Mouse (Mus musculus) left cerebral cortex, adult 2 months (tissue): ENCODE results near the gene Ahnak. TPM values are rescaled to one million over a fixed set of nuclear protein-coding genes. Genes with fewer than 3 reads are reported as not detected.
A peak's percentile ranks its signal among the peaks of the same experiment; 100 is the strongest.
"Not testable (repeated sequence)": the region's sequence is repeated elsewhere in the genome, so short reads cannot be mapped to it uniquely, and the experiment has no call there.

Experiments used
- DNase-seq, 2 experiments: peaks; one replicate each; pipeline ENCODE4 v3.0.0; 2021 to 2022; ENCODE audit warnings: low spot score in 2 of 2, mixed read lengths in 1 of 2; ENCODE audit errors: extremely low spot score in 1 of 2
- H3K27ac ChIP-seq: fragments of 200-600 bp; 2 replicates; pipeline ENCODE4 v1.8.1; 2022
- H3K4me3 ChIP-seq: fragments of 200-600 bp; 2 replicates; pipeline ENCODE4 v1.8.1; 2022
- CTCF ChIP-seq: fragments of 200-600 bp; IDR thresholded peaks from 2 replicates; pipeline ENCODE4 v1.8.1; 2022; ENCODE audit warnings: antibody characterized with exemption, mild to moderate bottlenecking, moderate library complexity
- intact Hi-C: fragments of 180-260 bp; cut with DNase I; formaldehyde crosslinking; loops from one replicate; pipeline ENCODE4 v1.15.1; 2025
- total RNA-seq, 2 experiments: library from RNA; stranded (reverse); gene quantifications; 2 replicates each; pipeline ENCODE4 v1.2.3; 2021

Ahnak gene
- total RNA-seq, 2 experiments from 2014 or later = 22.5 to 32.2 TPM

GRCm38 (mm10) chr19:8952241-8952640, 36.8 kb upstream of the Ahnak start:
- intact Hi-C loops = loop anchor here (1.0 kb wide), 1 partner anchor 9 kb away; no protein-coding TSS in a partner anchor
- Histone ChIP-seq H3K4me3 (no peak overlapping the region), H3K27ac (peak overlapping the region; percentile 64; the same call in 1 of the 2 replicates)
- TF ChIP-seq CTCF = no peak
- no peak for DNase-seq

DNA sequence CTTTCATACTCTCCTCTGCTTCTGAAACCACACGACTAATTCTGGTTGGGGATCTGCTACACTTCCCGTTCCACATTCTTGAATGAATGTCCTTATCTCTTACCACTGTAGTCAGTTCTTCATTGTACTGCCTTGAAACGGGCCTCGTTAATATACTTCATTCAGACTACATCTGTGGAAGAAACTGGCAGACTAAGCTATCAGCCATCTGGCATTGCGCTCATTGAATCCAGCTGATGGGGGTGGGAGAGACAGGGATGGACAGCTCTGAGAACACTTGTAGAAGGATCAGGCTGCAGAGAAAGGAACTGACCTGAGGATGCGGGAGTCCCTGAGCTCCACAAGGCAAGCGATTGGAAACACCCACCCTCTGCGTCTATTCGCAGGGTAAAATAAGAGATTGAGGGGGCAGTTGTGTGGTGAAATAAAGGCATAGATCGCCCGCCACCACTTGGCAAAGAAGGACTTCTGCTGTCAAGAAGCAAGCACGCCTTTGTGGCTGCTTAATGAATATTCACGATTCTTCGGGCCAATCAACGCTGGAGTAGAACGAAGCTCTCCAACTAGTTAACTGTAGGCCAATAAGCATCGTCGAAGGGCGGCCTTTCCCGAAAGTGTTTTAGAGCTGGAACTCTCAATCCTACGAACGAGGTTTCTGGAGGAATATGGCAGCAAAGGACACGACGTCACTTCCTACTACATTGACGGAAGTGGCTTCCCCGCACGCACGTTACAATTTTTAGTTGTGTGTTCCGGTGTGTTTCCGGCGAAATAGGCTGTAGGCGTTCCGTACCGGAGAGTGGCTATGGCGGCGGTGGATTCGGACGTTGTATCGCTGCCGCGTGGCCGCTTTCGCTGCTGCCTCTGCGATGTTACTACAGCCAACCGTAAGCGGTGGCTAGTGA, 35.7 kb upstream of the Ahnak start, which contains the start of gene Tut1:
TSS of gene Tut1 (plus strand) at position 713 of the 905 bp plus-strand sequence.
- H3K27ac ChIP-seq = peak within 1 kb of the TSS; percentile 76
- intact Hi-C loops = loop anchor here (1.0 kb wide), 1 partner anchor 13 kb away; no protein-coding TSS in a partner anchor
- no peak; the same call in 1 of the 2 replicates for TF ChIP-seq CTCF
- H3K4me3 ChIP-seq = peak within 1 kb of the TSS; percentile 88
- peak; percentile 93 to 95 for DNase-seq

DNA sequence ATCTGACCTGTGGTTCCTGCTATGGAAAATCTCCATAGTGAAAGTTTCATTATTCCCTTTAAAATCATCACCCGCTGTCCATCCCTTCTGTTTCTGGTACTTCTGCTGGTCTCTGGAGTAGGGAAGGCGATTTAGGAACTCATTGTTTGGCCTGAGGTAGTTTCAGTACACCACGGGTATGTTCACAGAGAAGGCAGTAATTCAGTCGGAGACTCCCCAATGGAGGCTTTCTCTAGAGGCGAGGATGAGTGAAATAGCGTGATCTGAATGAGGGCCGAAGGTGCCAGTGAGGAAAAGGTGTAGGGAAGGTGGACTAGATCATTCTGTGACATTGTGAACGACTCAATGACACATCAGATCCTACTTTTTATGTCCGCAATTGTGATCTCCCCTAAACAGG, 34.9 kb upstream of the Ahnak start:
- no peak for TF ChIP-seq CTCF
- intact Hi-C loops = no loop called here
- peak overlapping the region; percentile 76 for H3K27ac ChIP-seq
- no peak for DNase-seq
- H3K4me3 ChIP-seq = peak overlapping the region; percentile 88

DNA sequence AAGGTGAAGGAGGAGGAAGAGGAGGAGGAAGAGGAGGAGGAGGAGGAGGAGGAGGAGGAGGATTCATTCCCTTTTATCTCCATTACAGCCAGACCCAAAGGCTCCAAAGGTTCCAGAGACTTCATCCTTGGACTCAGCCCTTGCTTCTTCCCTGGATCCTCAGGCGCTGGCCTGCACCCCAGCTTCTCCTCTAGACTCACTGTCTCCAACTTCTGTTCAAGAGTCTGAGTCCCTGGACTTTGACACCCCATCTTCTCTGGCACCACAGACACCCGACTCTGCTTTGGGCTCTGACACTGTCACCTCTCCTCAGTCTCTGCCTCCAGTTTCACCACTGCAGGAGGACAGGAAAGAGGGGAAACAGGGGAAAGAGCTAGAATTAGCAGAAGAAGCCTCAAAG, 26.8 kb upstream of the Ahnak start:
- peak overlapping the region; percentile 81 for H3K27ac ChIP-seq
- H3K4me3 ChIP-seq = no peak overlapping the region
- no peak for DNase-seq
- TF ChIP-seq CTCF = no peak
- intact Hi-C loops = loop anchor here (5.0 kb wide), 1 partner anchor 120 kb away; no protein-coding TSS in a partner anchor

GRCm38 (mm10) chr19:8965075-8965474, 24.0 kb upstream of the Ahnak start:
- intact Hi-C loops = no loop called here
- no peak for TF ChIP-seq CTCF
- H3K27ac ChIP-seq = no peak overlapping the region
- H3K4me3 ChIP-seq = no peak overlapping the region
- DNase-seq = no peak

- H3K27ac ChIP-seq = peak overlapping the region; percentile 91
- intact Hi-C loops = loop anchor here (1.0 kb wide), 1 partner anchor 12 kb away; the partner anchor contains the start of gene Tut1
- DNase-seq = no peak
- peak overlapping the region; percentile 80 for H3K4me3 ChIP-seq
- no peak for TF ChIP-seq CTCF
These were observed 23.3 kb upstream of the Ahnak start for GRCm38 (mm10) chr19:8965771-8966170.

DNA sequence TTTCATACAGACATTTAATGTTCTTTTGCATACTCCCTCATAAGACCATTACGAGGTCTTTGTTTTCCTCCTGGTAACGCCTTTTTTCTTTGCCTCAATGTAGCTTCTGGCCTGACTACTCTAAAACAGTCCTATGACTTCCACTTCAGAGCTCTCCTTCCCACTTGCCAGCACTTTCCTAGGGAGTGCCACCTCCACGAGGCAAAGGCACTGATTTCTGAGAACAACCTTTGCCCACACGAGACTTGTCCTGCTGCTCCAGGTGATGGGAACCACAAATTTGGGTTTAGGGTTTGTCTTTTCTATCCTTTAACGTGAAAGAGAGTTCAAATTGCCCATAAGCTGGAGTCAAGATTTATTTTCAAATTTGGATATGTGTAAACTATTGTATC, 22.9 kb upstream of the Ahnak start:
- Histone ChIP-seq H3K4me3 (peak overlapping the region; percentile 80), H3K27ac (peak overlapping the region; percentile 91)
- TF ChIP-seq CTCF = no peak
- intact Hi-C loops = loop anchor here (1.0 kb wide), 1 partner anchor 13 kb away; the partner anchor contains the start of gene Tut1
- no peak for DNase-seq

DNA sequence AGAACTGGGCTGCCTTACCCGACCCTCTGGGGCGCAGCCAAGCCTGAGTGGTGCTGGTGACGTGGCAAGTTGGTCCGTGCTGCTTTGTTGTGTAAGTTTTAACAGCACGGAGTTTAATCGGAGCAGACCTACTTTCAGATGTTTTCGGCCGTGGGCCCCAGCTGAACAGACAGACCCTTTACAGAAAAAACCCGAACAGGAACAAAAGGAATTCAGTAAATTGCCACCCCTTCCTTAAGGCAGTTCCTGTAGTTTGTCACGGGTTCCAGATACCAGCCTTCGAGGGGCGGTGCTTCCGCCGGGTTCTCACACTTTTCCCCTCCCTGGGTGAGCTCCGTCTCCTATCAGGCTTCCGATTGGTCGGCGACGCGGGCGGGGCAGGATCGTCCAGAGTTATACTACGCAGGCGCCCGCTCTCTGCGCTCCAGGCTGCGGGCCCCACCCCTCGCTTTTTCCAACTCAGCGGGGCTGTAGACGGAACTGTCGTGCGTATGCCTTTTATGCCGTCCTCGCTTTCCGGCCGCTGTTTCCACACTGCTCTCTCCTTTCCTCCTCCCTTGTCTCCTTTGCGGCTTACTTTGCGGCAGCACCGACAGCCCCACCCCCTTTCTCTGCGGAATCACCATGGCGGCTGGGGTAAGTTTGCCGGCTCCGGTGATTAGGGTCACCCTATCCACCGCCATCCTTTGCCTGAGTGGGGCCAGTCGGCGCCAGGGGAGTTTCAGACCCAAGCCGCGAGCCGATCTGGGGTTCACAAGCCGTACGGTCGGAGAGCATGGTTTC, 22.3 kb upstream of the Ahnak start, which contains the start of gene Eef1g:
TSS of gene Eef1g (plus strand) at position 452 of the 783 bp plus-strand sequence.
- DNase-seq = peak; percentile 98 to 100
- peak within 1 kb of the TSS; percentile 80 for H3K4me3 ChIP-seq
- intact Hi-C loops = loop anchor here (1.0 kb wide), 1 partner anchor 13 kb away; the partner anchor contains the start of gene Tut1
- no peak for TF ChIP-seq CTCF
- H3K27ac ChIP-seq = peak within 1 kb of the TSS; percentile 91

DNA sequence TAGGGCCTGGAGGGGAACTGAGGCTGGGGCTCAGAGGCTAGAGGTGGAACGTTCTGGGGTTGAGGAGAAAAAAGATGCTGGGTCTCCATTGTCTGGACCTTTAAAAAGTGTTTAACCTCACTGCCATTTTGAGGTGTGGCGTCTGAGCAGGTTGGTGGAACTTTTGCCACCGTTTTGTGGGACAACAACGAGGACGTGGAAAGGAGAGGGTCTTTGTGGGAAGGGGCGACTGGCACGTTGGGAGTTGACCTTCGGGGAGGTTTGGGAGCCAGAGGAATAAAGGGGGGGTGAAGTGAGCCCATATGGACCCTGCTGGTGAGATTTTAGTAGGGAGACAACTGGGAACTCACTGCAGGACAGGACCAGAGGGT, 21.7 kb upstream of the Ahnak start:
- peak overlapping the region; percentile 80 for H3K4me3 ChIP-seq
- peak overlapping the region; percentile 80 for H3K27ac ChIP-seq
- no peak for TF ChIP-seq CTCF
- intact Hi-C loops = no loop called here
- no peak for DNase-seq

- DNase-seq = no peak
- peak overlapping the region; percentile 80 for H3K27ac ChIP-seq
These were observed 21.2 kb upstream of the Ahnak start for GRCm38 (mm10) chr19:8967893-8968292.

GRCm38 (mm10) chr19:8972491-8972890, 16.6 kb upstream of the Ahnak start:
- H3K4me3 ChIP-seq, intact Hi-C loops, H3K27ac ChIP-seq, DNase-seq: not testable (repeated sequence)

More at GRCm38 (mm10) chr19:8967893-8968292, 21.2 kb upstream of the Ahnak start:
- TF ChIP-seq CTCF = no peak
- intact Hi-C loops = no loop called here
- peak overlapping the region; percentile 80 for H3K4me3 ChIP-seq

DNA sequence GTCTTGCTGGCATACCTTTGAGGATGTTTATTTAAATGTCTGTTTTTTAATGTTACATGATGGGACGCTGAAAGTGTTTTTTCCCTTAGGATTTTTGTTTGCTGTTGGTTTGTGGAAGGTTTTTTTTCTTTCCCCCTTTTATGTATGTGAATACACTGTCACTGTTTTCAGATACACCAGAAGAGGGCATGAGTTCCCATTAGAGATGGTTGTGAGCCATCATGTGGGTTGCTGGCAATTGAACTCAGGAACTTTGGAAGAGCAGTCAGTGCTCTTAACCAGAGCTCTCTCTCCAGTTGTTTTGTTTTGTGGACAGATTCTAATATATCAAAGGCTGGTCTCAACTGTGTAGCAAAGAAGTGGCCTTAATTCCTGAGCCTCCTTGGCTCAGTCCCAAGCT, 14.4 kb upstream of the Ahnak start:
- intact Hi-C loops = loop anchor here (1.0 kb wide), 1 partner anchor 108 kb away; no protein-coding TSS in a partner anchor
- no peak overlapping the region for H3K27ac ChIP-seq
- no peak overlapping the region for H3K4me3 ChIP-seq
- no peak; the same call in 1 of the 2 replicates for TF ChIP-seq CTCF
- no peak for DNase-seq
